Mouse (Mus musculus) adrenal gland, adult 8-10 months (tissue): ENCODE data around the gene Ciapin1. TPM values are rescaled to one million over a fixed set of nuclear protein-coding genes. Genes with fewer than 3 reads are reported as not detected.

Experiments used
- DNase-seq: peaks from one replicate; pipeline ENCODE4 v3.0.0; 2022
- total RNA-seq, 4 experiments: library from RNA; stranded (reverse); gene quantifications; 2 replicates each; pipeline ENCODE4 v1.2.4; 2022

The Ciapin1 gene
- total RNA-seq, 4 experiments from 2014 or later: 67.0 to 99.3 (median 78.5) TPM

- DNase-seq: no peak
These were observed 32.3 kb downstream of the Ciapin1 start for GRCm38 (mm10) chr8:94805811-94806210.

GRCm38 (mm10) chr8:94804546-94805340, 33.4 kb downstream of the Ciapin1 start:
- no peak for DNase-seq

- no peak for DNase-seq
These were observed 34.6 kb downstream of the Ciapin1 start for GRCm38 (mm10) chr8:94803551-94803950.

- no peak for DNase-seq
These were observed 35.8 kb downstream of the Ciapin1 start for GRCm38 (mm10) chr8:94802375-94802774.

GRCm38 (mm10) chr8:94801293-94802095, 36.7 kb downstream of the Ciapin1 start:
- DNase-seq: no peak

GRCm38 (mm10) chr8:94800278-94800968, 37.7 kb downstream of the Ciapin1 start:
- no peak for DNase-seq

GRCm38 (mm10) chr8:94794782-94795181, 43.4 kb downstream of the Ciapin1 start:
- no peak for DNase-seq

- no peak for DNase-seq
These were observed 43.8 kb downstream of the Ciapin1 start for GRCm38 (mm10) chr8:94794368-94794767.

- DNase-seq: no peak
These were observed 48.8 kb downstream of the Ciapin1 start for GRCm38 (mm10) chr8:94789256-94789955.

GRCm38 (mm10) chr8:94787524-94788501, 50.3 kb downstream of the Ciapin1 start:
- peak; percentile 60 for DNase-seq

GRCm38 (mm10) chr8:94785995-94786595, 52.1 kb downstream of the Ciapin1 start:
- no peak for DNase-seq

- DNase-seq: peak; percentile 52
These were observed 52.7 kb downstream of the Ciapin1 start for GRCm38 (mm10) chr8:94785247-94785985.

- DNase-seq: no peak
These were observed 54.3 kb downstream of the Ciapin1 start for GRCm38 (mm10) chr8:94783890-94784289.

- no peak for DNase-seq
These were observed 56.3 kb downstream of the Ciapin1 start for GRCm38 (mm10) chr8:94781838-94782235.

GRCm38 (mm10) chr8:94781155-94781837, 56.9 kb downstream of the Ciapin1 start:
- no peak for DNase-seq

- no peak for DNase-seq
These were observed 57.5 kb downstream of the Ciapin1 start for GRCm38 (mm10) chr8:94780491-94781154.

- DNase-seq: no peak
These were observed 58.4 kb downstream of the Ciapin1 start for GRCm38 (mm10) chr8:94779534-94780294.
